Mouse (Mus musculus): ENCODE data around the gene Itga4. TPM values are rescaled to one million over a fixed set of nuclear protein-coding genes. Genes with fewer than 3 reads are reported as not detected.

Gene Itga4
- polyA plus RNA-seq (2012; rRNA removed), result 4.1 and 7.1 TPM in 2 replicates

- 1% methylated on average over 41 of the region's 41 CpGs for WGBS
- Histone ChIP-seq H3K4me1 (ENCODE audit: control insufficient read depth, insufficient read depth, low read length) (peaks cover 4% of the 10 kb centered on the region), H3K4me3 (replicated peaks; ENCODE audit: extremely low read depth, low read depth, low read length) (peak within 1 kb of the TSS; percentile 70)
- TF ChIP-seq CTCF (IDR thresholded peaks at IDR 0.05; ENCODE audit: insufficient read depth, low read length) (peak; percentile 30; the same call in 1 of the 2 replicates), POLR2A (IDR thresholded peaks at IDR 0.05; ENCODE audit: borderline replicate concordance, extremely low read depth, low read depth, low read length) (peak; percentile 58; the same call in 1 of the 2 replicates)
- peak; percentile 36 for DNase-seq
Observed at GRCm38 (mm10) chr2:79255192-79256000, at the start of gene Itga4. Itga4 (plus strand) TSS chr2:79255426.

- WGBS, result 69% methylated on average over 4 of the region's 4 CpGs
- DNase-seq, result no peak
- no peak for TF ChIP-seq POLR2A (IDR thresholded peaks at IDR 0.05; ENCODE audit: borderline replicate concordance, extremely low read depth, low read depth, low read length)
- TF ChIP-seq CTCF (IDR thresholded peaks at IDR 0.05; ENCODE audit: insufficient read depth, low read length), result no peak
- no peak overlapping the region for H3K4me3 ChIP-seq (replicated peaks; ENCODE audit: extremely low read depth, low read depth, low read length)
- no peaks in the 10 kb centered on the region for H3K4me1 ChIP-seq (ENCODE audit: control insufficient read depth, insufficient read depth, low read length)
Observed at GRCm38 (mm10) chr2:79206191-79206755, 49.0 kb upstream of the Itga4 start.

GRCm38 (mm10) chr2:79214982-79215381 lies 40.2 kb upstream of the Itga4 start:
- H3K4me1 ChIP-seq (ENCODE audit: control insufficient read depth, insufficient read depth, low read length), result no peaks in the 10 kb centered on the region
- H3K4me3 ChIP-seq (replicated peaks; ENCODE audit: extremely low read depth, low read depth, low read length), result no peak overlapping the region
- TF ChIP-seq POLR2A (IDR thresholded peaks at IDR 0.05; ENCODE audit: borderline replicate concordance, extremely low read depth, low read depth, low read length) (no peak), CTCF (IDR thresholded peaks at IDR 0.05; ENCODE audit: insufficient read depth, low read length) (no peak)
- no peak for DNase-seq

- Histone ChIP-seq H3K4me3 (replicated peaks; ENCODE audit: extremely low read depth, low read depth, low read length) (no peak overlapping the region), H3K4me1 (ENCODE audit: control insufficient read depth, insufficient read depth, low read length) (no peaks in the 10 kb centered on the region)
- no peak for DNase-seq
- 84% methylated on average over 3 of the region's 3 CpGs for WGBS
- no peak for TF ChIP-seq POLR2A (IDR thresholded peaks at IDR 0.05; ENCODE audit: borderline replicate concordance, extremely low read depth, low read depth, low read length)
- no peak for TF ChIP-seq CTCF (IDR thresholded peaks at IDR 0.05; ENCODE audit: insufficient read depth, low read length)
Observed at GRCm38 (mm10) chr2:79215479-79215878, 39.7 kb upstream of the Itga4 start.

GRCm38 (mm10) chr2:79224714-79225426 lies 30.4 kb upstream of the Itga4 start:
- no peak for TF ChIP-seq CTCF (IDR thresholded peaks at IDR 0.05; ENCODE audit: insufficient read depth, low read length)
- TF ChIP-seq POLR2A (IDR thresholded peaks at IDR 0.05; ENCODE audit: borderline replicate concordance, extremely low read depth, low read depth, low read length), result no peak
- DNase-seq, result no peak
- no peak overlapping the region for H3K4me3 ChIP-seq (replicated peaks; ENCODE audit: extremely low read depth, low read depth, low read length)
- WGBS, result 35% methylated on average over 3 of the region's 3 CpGs
- H3K4me1 ChIP-seq (ENCODE audit: control insufficient read depth, insufficient read depth, low read length), result no peaks in the 10 kb centered on the region

GRCm38 (mm10) chr2:79227805-79228241 lies 27.4 kb upstream of the Itga4 start:
- Histone ChIP-seq H3K4me1 (ENCODE audit: control insufficient read depth, insufficient read depth, low read length) (no peaks in the 10 kb centered on the region; the same call in 1 of the 2 replicates), H3K4me3 (replicated peaks; ENCODE audit: extremely low read depth, low read depth, low read length) (no peak overlapping the region)
- no peak for DNase-seq
- WGBS, result 65% methylated on average over 4 of the region's 4 CpGs
- TF ChIP-seq POLR2A (IDR thresholded peaks at IDR 0.05; ENCODE audit: borderline replicate concordance, extremely low read depth, low read depth, low read length) (no peak), CTCF (IDR thresholded peaks at IDR 0.05; ENCODE audit: insufficient read depth, low read length) (no peak)

- Histone ChIP-seq H3K4me1 (ENCODE audit: control insufficient read depth, insufficient read depth, low read length) (no peaks in the 10 kb centered on the region; the same call in 1 of the 2 replicates), H3K4me3 (replicated peaks; ENCODE audit: extremely low read depth, low read depth, low read length) (no peak overlapping the region)
- no peak for TF ChIP-seq POLR2A (IDR thresholded peaks at IDR 0.05; ENCODE audit: borderline replicate concordance, extremely low read depth, low read depth, low read length)
- TF ChIP-seq CTCF (IDR thresholded peaks at IDR 0.05; ENCODE audit: insufficient read depth, low read length), result no peak
- 83% methylated on average over 4 of the region's 4 CpGs for WGBS
- no peak for DNase-seq
Observed at GRCm38 (mm10) chr2:79231056-79231949, 23.9 kb upstream of the Itga4 start.

GRCm38 (mm10) chr2:79235767-79236487 lies 19.3 kb upstream of the Itga4 start:
- 74% methylated on average over 8 of the region's 8 CpGs for WGBS
- no peak for DNase-seq
- H3K4me1 ChIP-seq (ENCODE audit: control insufficient read depth, insufficient read depth, low read length), result no peaks in the 10 kb centered on the region; the same call in 1 of the 2 replicates
- no peak overlapping the region for H3K4me3 ChIP-seq (replicated peaks; ENCODE audit: extremely low read depth, low read depth, low read length)
- TF ChIP-seq CTCF (IDR thresholded peaks at IDR 0.05; ENCODE audit: insufficient read depth, low read length) (no peak), POLR2A (IDR thresholded peaks at IDR 0.05; ENCODE audit: borderline replicate concordance, extremely low read depth, low read depth, low read length) (no peak)

Data from lung, adult 2 months (tissue).